Mouse (Mus musculus): ENCODE measurements at regions not wholly inside any gene's neighbourhood (a gene's known extent, or its start where the extent isn't known, plus 50 kb on each side); places are given as distances from the start of the nearest gene placed in this dataset.

- no peaks in the 10 kb centered on the region for H3K9me3 ChIP-seq (ENCODE audit: low read length)
- H3K4me3 ChIP-seq (replicated peaks; ENCODE audit: low read length), result no peak overlapping the region
- TF ChIP-seq NANOG (IDR thresholded peaks at IDR 0.05; ENCODE audit: borderline replicate concordance, low read length) (no peak), POU5F1 (IDR thresholded peaks at IDR 0.05; ENCODE audit: borderline replicate concordance, low read length) (no peak), CTCF (conservative IDR thresholded peaks at IDR 0.05; ENCODE audit: low read length) (no peak)
- H3K36me3 ChIP-seq (ENCODE audit: insufficient read depth, low read length), result no peaks in the 10 kb centered on the region
- H3K4me1 ChIP-seq (replicated peaks; ENCODE audit: low read depth, low read length), result peaks cover 30% of the 10 kb centered on the region
- H3K27me3 ChIP-seq (ENCODE audit: insufficient read depth, low read length), result peaks cover 4% of the 10 kb centered on the region; the same call in 1 of the 2 replicates
These were observed 354.7 kb downstream of the Cog6 start for GRCm38 (mm10) chr3:52662164-52662908.

DNA sequence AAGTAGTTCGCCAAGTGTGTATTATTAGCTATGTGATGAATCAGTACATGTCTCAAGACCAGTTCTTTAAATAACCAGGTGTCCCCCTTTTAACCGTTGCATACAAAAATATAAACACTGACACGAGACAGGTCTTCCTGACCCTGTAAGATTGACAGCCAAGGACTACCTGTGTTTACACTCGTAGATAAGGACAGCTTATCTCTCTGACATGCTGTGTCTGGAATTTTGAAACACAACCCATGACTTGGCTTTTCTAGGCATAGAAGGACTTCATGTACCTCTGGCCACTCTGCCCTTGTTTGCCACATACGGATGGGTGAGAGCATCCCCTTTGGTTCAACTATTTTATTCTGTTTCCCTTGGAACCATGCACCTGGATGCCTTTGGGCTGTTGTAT lies 364.0 kb downstream of the Cog6 start:
- Histone ChIP-seq H3K36me3 (ENCODE audit: insufficient read depth, low read length) (no peaks in the 10 kb centered on the region), H3K9me3 (ENCODE audit: low read length) (peaks cover 3% of the 10 kb centered on the region; the same call in 1 of the 2 replicates), H3K4me3 (replicated peaks; ENCODE audit: low read length) (no peak overlapping the region), H3K27me3 (ENCODE audit: insufficient read depth, low read length) (0 out of 2 replicates have a peak, but pooled peaks cover 2% of the 10 kb centered on the region), H3K4me1 (replicated peaks; ENCODE audit: low read depth, low read length) (no peaks in the 10 kb centered on the region)
- TF ChIP-seq CTCF (conservative IDR thresholded peaks at IDR 0.05; ENCODE audit: low read length) (no peak), NANOG (IDR thresholded peaks at IDR 0.05; ENCODE audit: borderline replicate concordance, low read length) (no peak), POU5F1 (IDR thresholded peaks at IDR 0.05; ENCODE audit: borderline replicate concordance, low read length) (no peak)

GRCm38 (mm10) chr3:52652476-52652870 lies 364.6 kb downstream of the Cog6 start:
- Histone ChIP-seq H3K36me3 (ENCODE audit: insufficient read depth, low read length) (no peaks in the 10 kb centered on the region), H3K9me3 (ENCODE audit: low read length) (peaks cover 3% of the 10 kb centered on the region; the same call in 1 of the 2 replicates), H3K4me3 (replicated peaks; ENCODE audit: low read length) (no peak overlapping the region), H3K4me1 (replicated peaks; ENCODE audit: low read depth, low read length) (no peaks in the 10 kb centered on the region), H3K27me3 (ENCODE audit: insufficient read depth, low read length) (0 out of 2 replicates have a peak, but pooled peaks cover 4% of the 10 kb centered on the region)
- TF ChIP-seq POU5F1 (IDR thresholded peaks at IDR 0.05; ENCODE audit: borderline replicate concordance, low read length) (no peak), CTCF (conservative IDR thresholded peaks at IDR 0.05; ENCODE audit: low read length) (no peak), NANOG (IDR thresholded peaks at IDR 0.05; ENCODE audit: borderline replicate concordance, low read length) (no peak)

GRCm38 (mm10) chr3:52651862-52652475 lies 365.1 kb downstream of the Cog6 start:
- no peak overlapping the region for H3K4me3 ChIP-seq (replicated peaks; ENCODE audit: low read length)

DNA sequence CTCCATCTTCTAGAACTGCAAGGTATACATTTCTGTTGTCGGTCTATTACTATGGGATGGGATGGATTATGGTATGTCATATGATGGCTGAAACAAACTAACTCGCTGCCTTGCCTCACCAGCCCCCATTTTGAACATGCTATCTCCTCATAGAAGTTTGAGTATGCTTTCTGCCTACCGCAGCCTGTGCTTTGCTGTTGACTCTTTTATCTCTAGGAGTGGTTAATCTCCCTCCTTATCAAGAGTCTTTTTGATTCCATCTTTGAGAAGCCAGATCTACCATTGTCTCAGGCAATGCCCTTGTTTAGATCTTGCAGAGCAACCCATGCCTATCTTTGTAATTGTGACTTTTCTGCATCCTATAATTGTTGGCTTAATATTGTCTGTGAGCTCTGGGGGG lies 367.0 kb downstream of the Cog6 start:
- no peaks in the 10 kb centered on the region for H3K36me3 ChIP-seq (ENCODE audit: insufficient read depth, low read length)
- no peak overlapping the region for H3K4me3 ChIP-seq (replicated peaks; ENCODE audit: low read length)
- H3K4me1 ChIP-seq (replicated peaks; ENCODE audit: low read depth, low read length), result peaks cover 2% of the 10 kb centered on the region
- TF ChIP-seq POU5F1 (IDR thresholded peaks at IDR 0.05; ENCODE audit: borderline replicate concordance, low read length) (no peak), CTCF (conservative IDR thresholded peaks at IDR 0.05; ENCODE audit: low read length) (no peak), NANOG (IDR thresholded peaks at IDR 0.05; ENCODE audit: borderline replicate concordance, low read length) (no peak)
- H3K27me3 ChIP-seq (ENCODE audit: insufficient read depth, low read length), result peaks cover 15% of the 10 kb centered on the region; the same call in 1 of the 2 replicates
- no peaks in the 10 kb centered on the region for H3K9me3 ChIP-seq (ENCODE audit: low read length)

More at GRCm38 (mm10) chr3:52651862-52652475, 365.1 kb downstream of the Cog6 start:
- Histone ChIP-seq H3K27me3 (ENCODE audit: insufficient read depth, low read length) (0 out of 2 replicates have a peak, but pooled peaks cover 9% of the 10 kb centered on the region), H3K36me3 (ENCODE audit: insufficient read depth, low read length) (no peaks in the 10 kb centered on the region), H3K4me1 (replicated peaks; ENCODE audit: low read depth, low read length) (no peaks in the 10 kb centered on the region), H3K9me3 (ENCODE audit: low read length) (peaks cover 3% of the 10 kb centered on the region; the same call in 1 of the 2 replicates)
- TF ChIP-seq CTCF (conservative IDR thresholded peaks at IDR 0.05; ENCODE audit: low read length) (no peak), POU5F1 (IDR thresholded peaks at IDR 0.05; ENCODE audit: borderline replicate concordance, low read length) (no peak), NANOG (IDR thresholded peaks at IDR 0.05; ENCODE audit: borderline replicate concordance, low read length) (no peak)

GRCm38 (mm10) chr3:52648836-52649500 lies 368.1 kb downstream of the Cog6 start:
- Histone ChIP-seq H3K4me1 (replicated peaks; ENCODE audit: low read depth, low read length) (peaks cover 13% of the 10 kb centered on the region), H3K36me3 (ENCODE audit: insufficient read depth, low read length) (no peaks in the 10 kb centered on the region), H3K4me3 (replicated peaks; ENCODE audit: low read length) (no peak overlapping the region), H3K9me3 (ENCODE audit: low read length) (no peaks in the 10 kb centered on the region), H3K27me3 (ENCODE audit: insufficient read depth, low read length) (peaks cover 26% of the 10 kb centered on the region)
- no peak for TF ChIP-seq POU5F1 (IDR thresholded peaks at IDR 0.05; ENCODE audit: borderline replicate concordance, low read length)
- no peak for TF ChIP-seq CTCF (conservative IDR thresholded peaks at IDR 0.05; ENCODE audit: low read length)
- TF ChIP-seq NANOG (IDR thresholded peaks at IDR 0.05; ENCODE audit: borderline replicate concordance, low read length), result no peak

- H3K9me3 ChIP-seq (ENCODE audit: low read length), result no peaks in the 10 kb centered on the region
- no peak overlapping the region for H3K4me3 ChIP-seq (replicated peaks; ENCODE audit: low read length)
- H3K36me3 ChIP-seq (ENCODE audit: insufficient read depth, low read length), result no peaks in the 10 kb centered on the region
- TF ChIP-seq CTCF (conservative IDR thresholded peaks at IDR 0.05; ENCODE audit: low read length), result no peak
- TF ChIP-seq POU5F1 (IDR thresholded peaks at IDR 0.05; ENCODE audit: borderline replicate concordance, low read length), result no peak
- no peak for TF ChIP-seq NANOG (IDR thresholded peaks at IDR 0.05; ENCODE audit: borderline replicate concordance, low read length)
- peaks cover 36% of the 10 kb centered on the region for H3K27me3 ChIP-seq (ENCODE audit: insufficient read depth, low read length)
- peaks cover 20% of the 10 kb centered on the region for H3K4me1 ChIP-seq (replicated peaks; ENCODE audit: low read depth, low read length)
These were observed 369.1 kb downstream of the Cog6 start for GRCm38 (mm10) chr3:52647900-52648299.

- TF ChIP-seq CTCF (conservative IDR thresholded peaks at IDR 0.05; ENCODE audit: low read length) (no peak), POU5F1 (IDR thresholded peaks at IDR 0.05; ENCODE audit: borderline replicate concordance, low read length) (no peak), NANOG (IDR thresholded peaks at IDR 0.05; ENCODE audit: borderline replicate concordance, low read length) (no peak)
- Histone ChIP-seq H3K9me3 (ENCODE audit: low read length) (no peaks in the 10 kb centered on the region), H3K4me3 (replicated peaks; ENCODE audit: low read length) (no peak overlapping the region), H3K27me3 (ENCODE audit: insufficient read depth, low read length) (peaks cover 39% of the 10 kb centered on the region), H3K36me3 (ENCODE audit: insufficient read depth, low read length) (no peaks in the 10 kb centered on the region), H3K4me1 (replicated peaks; ENCODE audit: low read depth, low read length) (peaks cover 20% of the 10 kb centered on the region)
These were observed 369.8 kb downstream of the Cog6 start for GRCm38 (mm10) chr3:52647161-52647692.
